Mouse (Mus musculus): Measurements from ENCODE around the gene Ndufab1. TPM values are rescaled to one million over a fixed set of nuclear protein-coding genes. Genes with fewer than 3 reads are reported as not detected.
"Not testable (repeated sequence)": the region's sequence is repeated elsewhere in the genome, so short reads cannot be mapped to it uniquely, and the experiment has no call there.

Ndufab1 gene
- 242 and 372 TPM in 2 replicates for polyA plus RNA-seq (2012; rRNA removed)

DNA sequence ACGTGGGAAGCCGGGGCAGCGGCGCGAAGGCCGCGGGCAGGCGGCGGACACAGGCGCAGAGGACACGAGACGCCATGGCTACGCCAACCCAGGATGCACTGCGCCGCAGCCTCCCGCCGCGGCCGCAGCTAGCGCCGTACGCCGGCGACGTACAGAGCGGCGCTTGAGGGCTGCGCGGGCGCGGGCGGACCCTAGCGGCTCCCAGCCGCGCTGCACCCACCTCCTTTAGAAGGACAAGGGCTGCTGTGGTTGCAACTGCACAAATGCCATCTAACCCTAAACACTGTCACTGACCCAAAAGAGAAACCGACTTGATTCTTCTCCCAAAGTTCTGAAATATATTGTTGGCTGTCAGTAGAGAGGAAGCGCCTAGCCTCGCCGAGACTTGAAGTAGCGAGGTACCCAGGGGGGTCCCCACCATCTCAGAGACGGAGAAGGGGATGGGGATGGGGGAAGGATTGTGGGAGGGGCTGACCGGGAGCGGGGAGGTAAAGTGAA, at the start of gene Ndufab1:
Ndufab1 (minus strand) TSS at position 140 of the 498 bp plus-strand sequence.
- peak; percentile 60 for DNase-seq (ENCODE audit: low read depth, low spot score)
- WGBS, result 1% methylated on average over 43 of the region's 43 CpGs

DNA sequence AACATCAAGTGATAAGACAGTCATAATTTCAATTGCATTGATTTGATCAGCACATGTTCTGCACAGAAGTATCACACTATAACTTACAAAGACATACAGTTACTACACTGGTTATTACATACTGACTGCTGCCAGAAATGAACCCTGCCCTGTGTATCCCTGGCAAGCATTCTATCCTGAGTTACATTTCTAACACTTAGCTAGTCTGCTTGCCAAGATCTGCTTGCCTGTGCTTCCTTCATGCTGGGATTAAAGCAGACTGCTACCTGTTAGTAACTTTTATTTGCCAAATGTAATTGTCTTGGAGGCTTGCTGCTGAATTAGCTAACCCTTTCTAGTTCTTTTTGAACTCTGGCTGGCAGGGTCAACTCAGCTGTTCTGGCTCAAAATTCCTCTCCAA, 39.3 kb upstream of the Ndufab1 start:
- no peak for DNase-seq (ENCODE audit: low read depth, low spot score)

DNA sequence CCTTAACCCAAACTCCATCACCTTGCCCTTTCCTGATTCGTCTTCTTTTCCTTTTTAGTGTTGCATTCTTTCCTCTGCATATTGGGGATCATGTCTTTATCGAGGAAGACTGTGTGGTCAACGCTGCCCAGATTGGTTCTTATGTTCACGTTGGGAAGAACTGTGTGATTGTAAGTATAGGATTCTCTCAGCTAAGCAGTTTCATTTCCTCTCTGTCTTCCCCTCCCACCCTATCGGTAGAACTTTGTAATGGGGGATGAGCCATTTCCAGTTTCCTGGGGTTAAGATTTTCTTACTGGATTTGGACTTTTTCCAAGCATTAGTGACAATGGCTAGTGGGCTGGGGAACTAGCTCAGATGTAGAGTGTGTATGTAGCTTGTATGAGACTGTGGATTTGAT, 36.5 kb upstream of the Ndufab1 start:
- DNase-seq (ENCODE audit: low read depth, low spot score), result no peak
- WGBS, result 87% methylated on average over 5 of the region's 5 CpGs

DNA sequence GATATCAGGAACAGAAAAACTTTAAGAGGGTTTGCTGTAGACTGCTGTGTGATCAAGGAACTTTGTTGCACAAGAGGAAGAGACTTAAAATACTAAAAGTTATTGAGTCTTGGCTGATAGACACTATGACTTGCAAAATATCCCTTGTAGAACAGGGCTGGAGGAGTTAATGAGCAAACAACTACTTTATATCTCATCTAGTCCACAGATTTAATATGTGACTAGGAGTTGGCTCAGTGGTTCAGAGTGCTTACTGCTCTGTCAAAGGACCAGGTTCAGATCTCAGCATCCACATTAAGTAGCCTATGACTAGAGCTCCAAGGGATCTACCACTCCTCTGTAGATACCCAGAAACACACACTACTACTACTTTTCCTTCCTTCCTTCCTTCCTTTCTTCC, 35.4 kb upstream of the Ndufab1 start:
- no peak for DNase-seq (ENCODE audit: low read depth, low spot score)

DNA sequence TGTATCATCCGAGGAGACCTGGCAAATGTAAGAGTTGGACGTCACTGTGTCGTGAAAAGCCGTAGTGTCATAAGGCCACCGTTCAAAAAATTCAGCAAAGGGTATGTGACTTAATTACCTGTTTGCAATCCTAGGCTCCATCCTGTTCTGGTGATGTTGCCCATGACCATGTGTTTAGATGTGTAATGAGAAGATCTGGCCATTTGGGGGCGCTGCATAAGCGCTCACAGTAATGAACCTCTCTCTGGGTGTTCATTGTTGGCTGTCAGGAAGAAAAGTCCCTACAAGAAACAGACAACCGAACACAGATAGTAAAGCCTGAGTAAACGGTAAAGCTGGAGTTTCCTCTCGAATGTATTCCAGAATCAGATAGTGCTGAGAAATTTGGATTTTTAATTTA, 33.4 kb upstream of the Ndufab1 start:
- 57% methylated on average over 10 of the region's 10 CpGs for WGBS
- DNase-seq (ENCODE audit: low read depth, low spot score), result no peak

DNA sequence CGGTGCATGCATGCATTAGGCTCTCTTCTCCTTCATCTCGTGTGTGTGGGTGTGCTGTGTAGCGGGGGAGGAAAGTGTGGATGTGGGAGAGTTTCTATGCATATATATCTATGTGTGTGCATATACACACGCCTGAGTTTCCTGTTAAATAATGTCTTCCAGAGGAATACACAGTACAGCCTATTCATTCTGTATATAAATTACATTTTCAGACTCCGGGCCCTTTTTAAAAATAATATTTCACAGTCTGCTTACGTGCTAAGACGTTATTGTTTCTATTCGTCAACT, 31.6 kb upstream of the Ndufab1 start:
- 6% methylated on average over 8 of the region's 8 CpGs for WGBS
- DNase-seq (ENCODE audit: low read depth, low spot score), result no peak

DNA sequence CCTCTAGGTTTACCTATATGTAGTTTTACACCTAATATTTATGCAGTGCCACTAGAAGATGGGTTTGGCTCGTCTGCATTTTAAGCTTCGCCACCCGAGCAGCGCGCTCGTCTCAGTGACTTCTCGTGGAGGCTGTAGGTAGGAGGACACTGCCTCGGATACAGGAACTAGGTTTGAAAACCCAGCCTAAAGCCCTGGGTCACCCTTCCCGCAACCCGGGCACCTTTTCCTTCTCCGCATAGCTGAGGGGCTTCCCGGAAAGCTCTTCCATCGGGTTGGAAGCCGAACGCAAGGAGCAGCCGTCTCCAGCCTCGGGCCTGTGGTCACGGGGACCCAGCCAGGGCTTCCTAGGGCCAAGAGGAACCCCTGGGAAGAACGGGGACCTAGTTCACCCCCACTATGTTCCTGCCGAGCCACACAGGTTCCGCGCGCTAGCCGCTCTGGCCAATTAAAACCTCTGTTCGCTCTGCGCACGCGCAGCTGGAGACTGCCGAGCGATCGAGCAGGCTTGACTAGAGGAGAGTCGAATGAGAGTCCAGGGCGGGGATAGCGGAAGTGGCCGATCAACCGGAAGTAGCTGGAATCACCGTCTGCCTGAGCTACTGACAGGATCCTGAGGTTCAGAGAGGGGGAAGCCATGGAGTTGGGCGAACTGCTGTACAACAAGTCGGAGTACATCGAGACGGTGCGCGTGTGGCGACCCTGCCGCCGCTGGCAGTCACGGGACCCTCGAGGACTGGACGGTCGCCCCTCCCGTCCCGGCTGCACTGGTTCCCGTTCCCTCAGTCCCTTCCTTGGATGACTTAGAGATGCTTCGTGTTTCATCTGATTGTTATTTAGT, 31.0 kb upstream of the Ndufab1 start, which contains the start of the genes Palb2 and Dctn5:
Palb2 (minus strand) TSS at position 489 of the 841 bp plus-strand sequence.
Dctn5 (plus strand) TSS at position 545 of the 841 bp plus-strand sequence.
- peak; percentile 97 for DNase-seq (ENCODE audit: low read depth, low spot score)
- 1% methylated on average over 54 of the region's 54 CpGs for WGBS

DNA sequence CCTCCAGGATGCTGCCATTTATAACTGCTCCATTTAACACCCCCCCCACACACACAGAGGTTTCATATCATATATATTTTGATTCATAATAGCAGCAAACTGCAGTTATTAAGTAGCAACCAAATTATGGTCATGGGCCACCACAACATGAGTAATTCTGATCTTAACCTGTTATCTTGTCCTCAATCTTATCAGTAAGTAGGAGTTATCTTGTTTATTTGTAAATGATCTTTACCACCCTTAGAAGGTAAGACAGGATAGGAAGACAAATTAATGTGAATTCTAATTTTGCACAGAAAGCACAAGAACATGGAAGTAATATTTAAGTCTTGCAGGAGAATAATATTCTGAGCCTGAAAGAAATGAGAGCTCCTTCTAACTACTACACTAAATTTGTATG, 30.1 kb upstream of the Ndufab1 start:
- DNase-seq (ENCODE audit: low read depth, low spot score), result no peak

DNA sequence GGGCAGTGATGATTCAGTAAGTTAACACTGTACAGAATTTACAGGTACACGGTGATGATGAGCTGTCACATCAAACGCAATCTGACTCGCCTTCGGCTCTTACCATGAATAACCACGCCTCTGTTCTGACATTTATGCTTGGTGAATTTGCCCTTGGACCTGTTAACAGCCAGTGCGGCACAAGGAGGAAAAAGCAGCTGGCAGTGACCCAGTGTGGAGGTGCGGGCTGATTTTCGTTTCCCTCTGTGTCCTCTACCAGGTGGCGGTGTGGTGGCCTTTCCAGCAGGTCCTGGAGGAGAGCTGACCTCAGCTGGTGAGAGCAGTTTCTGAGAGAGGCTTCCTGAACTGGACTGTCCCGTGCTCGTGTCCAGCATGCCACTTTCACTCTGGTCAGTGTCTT, 25.3 kb upstream of the Ndufab1 start:
- DNase-seq (ENCODE audit: low read depth, low spot score), result no peak
- 82% methylated on average over 11 of the region's 11 CpGs for WGBS

DNA sequence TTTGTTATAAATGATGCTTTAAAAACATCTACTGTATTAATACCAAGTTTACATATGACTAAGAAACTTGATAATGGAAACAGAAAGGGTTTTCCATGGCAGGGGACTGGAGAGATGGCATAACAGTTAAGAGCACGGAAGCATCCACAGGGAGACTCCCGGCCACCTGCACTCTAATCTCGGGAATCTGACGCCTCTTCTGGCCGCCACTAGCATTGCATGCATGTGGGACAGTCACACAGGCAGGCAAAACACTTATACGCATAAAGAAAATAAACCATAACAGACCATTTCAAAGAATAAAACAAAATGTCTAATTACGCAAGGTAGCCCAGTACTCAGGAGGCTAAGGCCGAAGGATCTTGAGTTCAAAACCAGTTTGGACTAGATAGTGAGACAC, 23.9 kb upstream of the Ndufab1 start:
- 77% methylated on average over 8 of the region's 8 CpGs for WGBS
- no peak for DNase-seq (ENCODE audit: low read depth, low spot score)

DNA sequence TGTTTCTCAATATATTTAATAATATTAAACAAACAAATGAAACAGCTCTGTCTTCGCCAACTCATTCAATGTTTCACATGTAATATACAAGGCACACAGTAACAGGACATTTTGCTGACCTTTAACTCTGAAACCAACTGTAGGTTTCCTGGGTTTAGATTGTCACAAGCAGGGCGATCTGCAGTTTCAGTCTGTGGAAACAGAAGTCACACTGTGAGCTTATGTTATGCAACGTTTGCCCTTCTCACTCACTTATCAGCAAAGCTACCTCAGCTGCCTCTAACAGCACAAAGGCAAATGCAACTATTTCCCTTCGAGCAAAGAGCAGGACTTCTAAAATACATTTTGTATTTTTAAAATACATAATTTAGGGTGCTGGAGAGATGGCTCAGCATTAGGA, 21.8 kb upstream of the Ndufab1 start:
- DNase-seq (ENCODE audit: low read depth, low spot score), result no peak
- WGBS, result 74% methylated on average over 4 of the region's 4 CpGs

DNA sequence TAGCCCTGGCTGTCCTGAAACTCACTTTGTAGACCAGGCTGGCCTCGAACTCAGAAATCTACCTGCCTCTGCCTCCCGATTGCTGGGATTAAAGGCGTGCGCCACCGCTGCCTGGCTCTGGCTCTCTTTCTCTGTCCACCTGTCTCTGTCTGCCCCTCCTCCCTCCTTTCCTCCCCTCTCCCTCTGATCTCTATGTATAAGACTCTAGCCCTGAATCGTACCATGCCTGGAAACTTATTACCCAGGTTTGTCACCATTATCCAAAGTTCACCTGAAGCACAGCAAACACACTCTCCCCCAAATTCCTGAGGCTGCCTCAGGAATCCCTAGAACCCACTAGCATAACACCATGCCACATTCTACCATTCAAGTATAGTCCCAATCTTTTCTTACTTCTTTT, 6.5 kb upstream of the Ndufab1 start:
- WGBS, result 93% methylated on average over 6 of the region's 6 CpGs
- DNase-seq (ENCODE audit: low read depth, low spot score), result no peak

DNA sequence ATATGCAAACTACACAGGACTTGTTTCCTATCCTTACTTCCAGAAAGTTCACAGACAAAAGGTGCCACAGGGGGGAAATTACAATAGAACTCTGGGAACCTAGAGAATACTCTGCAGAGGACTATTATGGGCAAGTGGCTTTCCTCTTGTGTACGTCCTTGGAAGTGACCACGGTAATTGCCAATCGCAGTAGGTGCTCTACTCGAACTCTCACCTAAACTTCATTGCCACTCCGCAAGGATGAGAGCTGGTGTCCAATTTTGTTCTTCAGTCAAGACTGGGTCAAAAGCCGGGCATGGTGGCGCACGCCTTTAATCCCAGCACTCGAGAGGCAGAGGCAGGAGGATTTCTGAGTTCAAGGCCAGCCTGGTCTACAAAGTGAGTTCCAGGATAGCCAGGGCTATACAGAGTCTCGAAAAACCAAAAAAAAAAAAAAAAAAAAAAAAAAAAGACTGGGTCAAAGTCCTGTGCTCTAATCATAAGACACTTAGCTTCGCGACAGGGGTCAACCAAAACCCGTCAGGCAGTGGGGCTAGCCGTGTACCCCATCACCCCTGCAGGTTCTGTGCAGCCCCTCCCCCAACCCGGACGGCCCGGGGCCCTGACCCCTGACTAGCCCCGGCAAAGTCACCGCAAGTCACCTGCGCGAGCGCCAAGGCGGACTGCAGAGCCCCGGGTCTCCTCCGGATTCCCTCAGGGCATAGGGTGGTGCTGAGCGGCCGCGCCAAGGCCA, 506 bp downstream of the Ndufab1 start:
- not testable (repeated sequence) for DNase-seq (ENCODE audit: low read depth, low spot score)
- WGBS, result 3% methylated on average over 28 of the region's 28 CpGs

DNA sequence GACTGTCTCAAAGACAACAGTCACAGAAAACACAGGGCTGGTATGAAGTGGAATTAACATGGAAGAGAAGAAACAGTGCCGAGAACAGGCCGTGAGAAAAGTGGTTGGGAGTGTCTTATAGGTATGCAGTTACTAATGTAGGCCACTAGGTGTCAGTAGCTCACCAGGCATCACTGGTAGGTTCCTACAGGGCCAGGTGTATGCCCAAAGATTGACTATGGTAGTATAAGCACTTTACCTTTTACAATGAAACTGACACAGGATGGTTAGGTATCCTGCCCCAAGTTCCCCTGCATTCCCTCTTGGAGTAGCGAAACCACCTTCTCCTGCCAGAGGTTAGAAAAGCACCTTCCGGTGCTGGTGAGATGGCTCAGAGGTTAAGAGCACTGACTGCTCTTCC, 2.5 kb downstream of the Ndufab1 start:
- 28% methylated on average over 4 of the region's 4 CpGs for WGBS
- peak; percentile 38 for DNase-seq (ENCODE audit: low read depth, low spot score)

DNA sequence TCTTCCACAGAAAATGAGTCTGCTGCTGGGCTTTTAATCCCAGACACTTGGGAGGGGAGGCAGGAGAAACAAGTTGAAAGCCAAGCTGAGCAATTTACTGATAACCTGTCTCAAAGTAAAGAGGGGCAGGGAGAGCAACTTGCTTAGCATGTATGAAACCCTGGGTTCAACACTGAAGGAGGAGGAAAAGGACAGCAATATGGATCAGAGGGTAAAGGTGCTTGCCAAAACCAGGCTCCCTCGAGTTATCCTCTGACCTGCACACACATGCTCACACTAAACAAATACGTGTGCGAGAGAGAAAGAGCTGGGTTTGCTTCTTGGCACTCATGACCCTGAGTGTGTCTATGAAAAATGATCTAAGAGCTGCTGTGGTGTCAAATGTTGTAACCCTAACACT, 3.7 kb downstream of the Ndufab1 start:
- 80% methylated on average over 3 of the region's 3 CpGs for WGBS
- DNase-seq (ENCODE audit: low read depth, low spot score), result no peak

DNA sequence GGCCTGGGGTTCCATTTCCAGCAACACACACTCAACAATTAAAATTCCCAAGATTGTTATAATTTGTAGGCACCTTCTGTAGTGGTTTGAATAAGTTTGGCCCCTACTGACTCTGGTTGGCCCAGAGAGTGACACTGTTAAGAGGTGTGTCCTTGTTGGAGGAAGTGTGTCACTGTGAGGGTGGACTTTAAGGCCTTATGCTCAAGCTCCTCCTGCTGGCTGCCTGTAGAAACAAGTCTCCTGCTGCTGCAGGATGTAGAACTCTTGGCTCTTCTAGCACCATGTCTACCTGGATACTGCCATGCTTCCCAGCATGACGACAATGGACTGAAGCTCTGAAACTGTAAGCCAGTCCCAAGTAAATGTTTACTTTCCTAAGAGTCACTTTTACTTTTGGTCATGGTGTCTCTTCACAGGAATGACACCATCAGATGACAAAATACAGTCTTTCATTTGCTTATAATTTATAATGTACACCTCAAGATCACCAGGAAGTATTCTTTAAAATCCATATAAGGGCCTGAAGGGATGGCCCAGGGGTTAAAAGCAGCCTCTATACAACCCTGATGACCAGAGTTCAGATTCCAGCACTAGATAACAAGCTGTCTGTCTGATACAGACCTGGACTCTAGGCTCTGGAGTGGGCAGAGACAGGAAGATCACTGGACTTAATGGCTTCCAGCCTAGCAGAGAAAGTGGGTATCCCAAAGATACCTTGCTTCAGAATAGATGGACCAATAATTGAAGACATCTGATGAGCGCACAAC, 6.9 kb downstream of the Ndufab1 start:
- DNase-seq (ENCODE audit: low read depth, low spot score), result no peak
- WGBS, result 79% methylated on average over 2 of the region's 2 CpGs

DNA sequence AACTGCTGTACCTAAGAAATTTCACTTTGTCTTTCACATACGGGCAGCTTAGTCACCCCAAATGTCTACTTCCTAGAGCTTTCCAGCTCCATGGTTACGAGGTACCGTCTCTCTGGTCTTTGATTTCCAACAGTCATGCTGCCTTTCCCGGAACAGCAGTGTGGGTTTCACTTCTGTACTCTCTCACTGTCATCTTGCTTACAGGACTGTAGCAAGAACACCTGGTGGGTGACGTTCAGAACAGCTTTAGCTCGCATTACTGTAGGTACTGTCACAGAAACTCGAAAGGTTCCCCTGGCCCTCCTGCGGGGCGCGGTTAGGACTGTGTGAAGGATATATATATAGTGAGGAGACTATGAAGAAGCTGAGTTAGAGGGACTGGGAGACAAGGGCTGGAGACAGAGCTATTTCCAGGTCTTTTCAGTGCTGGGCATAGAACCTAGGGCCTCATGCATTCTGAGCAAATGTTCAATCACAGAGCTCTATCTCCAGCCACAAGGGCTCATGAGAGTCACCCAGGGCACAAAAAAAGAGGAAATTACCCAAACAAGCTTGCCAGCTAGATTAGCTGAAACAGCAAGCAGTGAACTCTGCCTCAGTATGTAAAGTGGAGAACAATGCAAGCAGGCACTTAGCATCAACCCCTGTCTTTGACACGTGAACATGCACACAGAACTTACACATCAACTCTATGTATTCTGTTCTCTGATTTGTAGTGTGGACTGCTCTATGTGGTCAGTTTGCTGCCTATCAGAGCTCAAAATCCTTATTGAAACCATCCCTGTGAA, 14.3 kb downstream of the Ndufab1 start:
- no peak for DNase-seq (ENCODE audit: low read depth, low spot score)
- 83% methylated on average over 11 of the region's 11 CpGs for WGBS

DNA sequence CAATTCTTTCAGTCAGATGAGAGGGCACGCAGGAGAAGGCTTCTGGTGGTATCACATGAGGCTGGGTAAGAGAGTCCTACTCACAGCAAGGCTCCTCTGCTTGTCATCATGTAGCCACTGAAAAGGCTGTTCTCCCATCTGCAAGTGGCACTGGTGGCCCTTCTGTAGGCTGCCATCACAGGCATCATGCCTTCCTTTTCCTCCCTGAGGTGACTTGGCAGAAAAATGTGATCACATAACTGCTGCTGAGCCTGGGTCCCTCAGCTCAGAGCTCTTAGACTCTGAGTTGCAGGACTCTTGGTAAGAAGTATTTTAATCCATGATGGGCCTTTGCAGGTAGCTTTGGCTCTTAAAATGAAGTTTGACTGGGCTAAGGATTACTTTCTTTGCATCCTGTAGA, 20.6 kb downstream of the Ndufab1 start:
- 95% methylated on average over 1 of the region's 1 CpGs for WGBS
- DNase-seq (ENCODE audit: low read depth, low spot score), result no peak

DNA sequence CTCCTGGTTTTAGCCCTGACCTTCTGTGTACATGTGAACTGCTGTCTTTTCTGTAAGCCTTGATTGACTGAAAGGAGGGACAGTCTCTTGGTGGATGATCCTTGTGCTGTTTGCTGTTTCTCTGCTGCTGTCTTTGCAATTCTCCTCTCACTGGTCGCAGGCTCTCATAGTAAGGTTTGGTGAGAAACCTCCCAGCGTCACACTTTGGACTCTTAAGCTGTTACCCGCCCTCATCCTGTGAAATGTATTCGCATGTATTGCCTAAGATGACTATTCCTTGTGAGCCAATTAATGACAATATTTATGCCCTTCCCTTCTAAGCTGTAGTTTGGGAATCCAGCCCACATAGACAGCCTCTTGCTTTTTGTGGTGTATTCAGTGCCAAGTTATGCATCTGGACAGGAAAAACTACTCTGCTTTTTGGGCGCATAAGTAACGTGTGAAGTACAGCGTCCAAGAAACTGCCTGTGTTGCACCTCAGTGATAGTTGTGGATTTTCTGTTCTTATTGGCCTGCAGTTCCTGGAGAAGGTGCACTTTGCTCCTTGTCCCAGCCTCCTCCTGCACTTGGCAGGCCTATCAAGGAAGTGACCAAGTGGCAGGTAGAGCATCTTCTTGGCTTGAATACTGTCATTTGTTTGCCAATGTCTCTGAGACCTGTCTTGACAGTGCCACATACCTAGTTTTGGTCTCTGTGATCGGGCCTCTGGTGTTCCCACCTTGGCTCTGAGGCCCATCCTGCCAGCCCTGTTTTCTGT, 21.7 kb downstream of the Ndufab1 start:
- WGBS, result 26% methylated on average over 8 of the region's 8 CpGs
- DNase-seq (ENCODE audit: low read depth, low spot score), result no peak
